Mouse (Mus musculus) adrenal gland (tissue): ENCODE measurements around the gene Mlh1.

ENCODE experiments used
- intact Hi-C: fragments of 180-260 bp; cut with DNase I; formaldehyde crosslinking; loops from one replicate; pipeline ENCODE4 v1.15.1; 2025

Gene Mlh1

DNA sequence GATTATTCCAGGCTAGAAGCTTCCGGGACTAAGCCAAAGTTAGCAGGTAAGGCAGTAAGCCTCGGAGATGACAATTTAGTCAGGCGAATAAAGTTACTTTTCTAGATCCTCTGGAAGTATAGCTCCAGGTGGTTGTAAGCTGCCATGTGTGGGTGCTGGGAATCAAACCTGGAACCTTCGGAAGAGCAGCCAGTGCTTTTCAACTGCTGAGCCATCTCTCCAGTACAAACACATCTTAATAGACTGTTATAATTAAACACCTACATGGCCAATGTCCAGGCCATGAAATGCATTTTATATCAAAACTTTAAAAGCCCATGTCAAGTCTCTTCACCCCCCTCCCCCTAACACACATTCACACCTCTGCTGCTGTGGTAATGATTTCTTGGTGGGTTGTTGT is 16.4 kb upstream of the Mlh1 start:
- intact Hi-C loops = no loop called here

DNA sequence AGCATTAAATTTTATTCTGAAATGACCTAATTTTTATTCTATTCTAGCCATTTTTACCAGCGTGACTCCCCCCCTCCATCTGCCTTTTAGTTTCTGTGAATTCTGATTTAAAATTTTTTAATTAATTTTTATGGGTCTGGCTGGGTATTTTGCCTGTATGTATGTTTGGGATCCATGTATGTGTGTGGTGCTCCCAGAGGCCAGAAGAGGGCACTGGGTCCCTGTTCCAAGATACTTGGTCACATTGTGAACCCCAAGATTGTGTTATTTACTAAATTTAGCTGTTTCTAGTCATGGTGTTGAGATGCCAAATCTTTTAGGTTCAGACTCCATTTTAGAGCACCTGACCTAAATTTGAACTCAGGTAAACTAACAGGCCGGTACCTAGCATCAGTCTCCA is 14.9 kb upstream of the Mlh1 start:
- intact Hi-C loops = no loop called here

DNA sequence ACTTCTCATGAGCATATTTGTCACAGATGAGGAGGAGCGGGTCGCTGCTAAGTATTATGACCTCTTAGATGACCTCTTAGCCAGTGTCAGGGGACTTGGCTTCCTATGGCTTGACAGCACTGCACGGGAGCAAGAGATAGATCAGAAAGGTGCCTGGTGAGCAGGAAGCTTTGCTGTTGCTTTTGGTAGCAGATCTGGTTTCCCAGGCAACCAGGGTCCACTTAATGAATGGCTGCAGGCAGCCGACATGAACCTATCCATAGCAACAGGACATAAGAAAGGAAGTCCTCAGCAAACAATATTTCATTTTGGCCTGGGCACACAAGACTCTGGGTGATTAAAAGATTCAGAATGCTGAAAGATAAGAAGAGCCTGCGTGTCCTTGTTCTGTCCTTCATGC is 14.1 kb upstream of the Mlh1 start:
- intact Hi-C loops = no loop called here

DNA sequence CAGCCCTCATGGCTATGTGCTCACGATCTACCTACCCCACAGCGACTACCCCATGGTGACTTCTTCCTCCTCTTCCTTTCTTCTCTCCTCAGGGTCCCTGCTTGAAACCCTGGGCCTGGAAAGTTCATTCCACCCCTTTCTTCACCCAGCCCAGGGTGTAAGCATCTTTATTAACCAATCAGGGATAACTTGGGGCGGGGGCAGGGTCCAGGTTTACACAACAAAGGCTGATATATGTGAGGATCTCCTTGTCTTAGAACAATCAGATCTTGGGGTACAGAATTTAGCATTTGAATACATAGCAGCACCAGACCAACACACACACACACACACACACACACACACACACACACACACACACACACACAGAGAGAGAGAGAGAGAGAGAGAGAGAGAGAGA is 13.5 kb upstream of the Mlh1 start:
- intact Hi-C loops = no loop called here

DNA sequence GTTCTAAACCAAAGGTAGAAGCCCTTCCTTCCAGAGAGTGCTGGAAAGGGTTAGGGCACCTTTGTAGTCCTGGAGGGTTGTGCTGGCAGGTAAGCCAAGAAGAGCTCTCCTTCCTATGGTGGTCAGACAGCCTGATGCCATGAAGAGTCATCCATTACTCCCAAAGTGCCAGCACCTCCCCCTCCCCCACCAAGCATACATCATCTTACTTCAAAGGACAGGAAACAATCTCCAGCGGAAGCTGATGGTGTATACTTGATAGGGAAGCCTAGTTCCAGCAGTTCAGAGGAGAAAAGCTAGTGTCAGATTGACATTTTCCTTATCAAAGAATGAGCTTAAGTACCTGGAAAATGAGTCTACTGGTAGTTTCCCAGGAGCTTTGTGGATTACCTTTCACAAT is 3.6 kb upstream of the Mlh1 start:
- intact Hi-C loops = no loop called here

DNA sequence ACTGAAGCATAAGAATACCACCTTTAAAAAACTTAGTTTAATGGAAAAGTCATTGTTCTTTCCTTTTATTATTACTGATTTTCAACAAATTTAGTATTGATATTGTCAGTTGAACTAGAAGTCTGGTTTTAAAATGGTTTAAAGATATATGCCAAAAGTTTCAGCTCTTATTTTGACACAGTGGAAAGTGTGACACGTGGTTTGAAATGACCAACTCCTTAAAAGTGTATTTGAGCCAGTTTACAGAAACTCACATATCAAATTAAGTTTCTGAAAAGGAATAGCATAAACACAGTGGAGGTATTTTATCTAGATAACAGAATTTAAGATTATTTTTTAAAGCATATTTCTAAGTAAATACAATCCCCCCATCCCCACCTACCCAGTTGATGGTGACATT is 2.4 kb upstream of the Mlh1 start:
- intact Hi-C loops = no loop called here

DNA sequence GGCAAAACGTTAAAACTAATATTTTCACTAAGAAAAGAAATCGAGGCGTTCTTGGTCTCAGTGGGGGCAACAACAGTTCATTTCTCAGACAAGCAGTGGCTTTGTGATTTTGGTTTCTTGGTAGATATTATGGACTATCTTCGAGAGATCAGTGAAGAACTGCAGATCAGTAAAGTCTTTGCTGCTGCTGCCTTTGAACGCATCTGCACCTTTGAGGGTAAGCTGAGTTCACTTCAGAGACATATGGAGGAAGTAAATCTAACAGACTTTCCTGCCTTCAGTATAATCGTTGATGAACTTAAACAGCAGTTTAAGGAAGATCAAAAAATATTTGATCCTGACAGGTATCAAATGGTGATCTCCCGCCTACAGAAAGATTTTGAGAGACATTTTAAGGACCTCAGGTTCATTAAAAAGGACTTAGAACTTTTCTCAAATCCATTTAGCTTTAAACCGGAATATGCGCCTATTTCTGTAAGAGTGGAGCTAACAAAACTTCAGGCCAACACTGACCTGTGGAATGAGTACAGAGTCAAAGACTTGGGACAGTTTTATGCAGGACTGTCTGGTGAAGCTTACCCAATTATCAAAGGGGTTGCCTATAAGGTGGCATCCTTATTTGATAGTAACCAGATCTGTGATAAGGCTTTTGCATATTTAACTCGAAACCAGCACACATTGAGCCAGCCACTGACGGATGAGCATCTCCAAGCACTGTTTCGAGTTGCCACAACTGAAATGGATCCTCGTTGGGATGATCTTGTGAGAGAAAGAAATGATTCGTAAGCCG is 1.6 kb upstream of the Mlh1 start:
- intact Hi-C loops = no loop called here

DNA sequence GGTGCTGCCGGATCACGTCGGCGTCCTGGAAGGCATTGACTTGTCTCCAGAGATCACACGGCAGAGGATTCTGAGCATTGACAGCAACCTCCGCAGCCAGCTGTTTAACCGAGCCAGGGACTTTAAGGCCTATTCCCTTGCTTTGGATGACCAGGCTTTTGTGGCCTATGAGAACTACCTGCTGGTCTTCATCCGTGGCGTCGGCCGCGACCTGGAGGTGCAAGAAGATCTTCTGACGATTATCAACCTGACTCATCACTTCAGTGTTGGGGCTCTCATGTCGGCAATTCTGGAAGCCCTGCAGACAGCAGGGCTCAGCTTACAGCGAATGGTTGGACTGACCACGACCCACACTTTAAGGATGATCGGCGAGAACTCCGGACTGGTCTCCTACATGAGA is 765 bp upstream of the Mlh1 start:
- intact Hi-C loops = no loop called here

DNA sequence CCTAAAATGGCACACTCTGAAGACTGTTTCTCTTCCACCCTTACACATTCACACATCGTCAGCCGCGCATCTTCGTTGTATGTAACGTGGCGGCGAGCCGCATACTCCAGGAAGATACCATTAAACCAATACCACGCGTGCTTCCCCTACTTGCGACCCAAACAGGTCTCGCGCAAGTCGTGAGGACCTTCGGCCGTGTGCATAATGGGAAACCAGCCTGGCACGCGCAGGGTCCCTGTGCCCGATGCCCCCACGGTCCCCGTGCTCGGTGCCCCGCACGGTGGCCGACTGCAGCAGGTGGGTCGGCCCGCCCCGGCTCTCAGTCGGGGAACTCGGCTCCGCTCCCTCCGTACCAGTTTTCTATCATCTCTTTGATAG is 546 bp downstream of the Mlh1 start:
- intact Hi-C loops = no loop called here

DNA sequence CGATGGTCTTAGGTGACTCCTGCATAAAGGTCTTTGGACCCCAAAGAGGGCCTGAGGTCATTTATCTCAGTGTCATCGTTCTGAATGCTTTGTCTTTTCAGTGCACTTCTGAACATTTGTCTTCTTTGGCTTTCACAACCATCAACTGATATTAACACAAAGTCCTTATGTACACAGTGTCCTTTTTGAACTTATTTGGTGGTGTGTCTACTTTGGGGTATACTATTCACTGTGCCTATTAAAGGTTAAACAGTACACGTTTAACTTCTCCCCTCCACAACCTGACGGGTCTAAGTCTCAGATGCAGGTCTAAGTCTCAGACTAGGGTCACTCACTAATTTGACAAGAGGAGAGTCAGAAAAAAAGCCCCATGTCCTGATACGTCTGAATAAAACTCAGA is 985 bp downstream of the Mlh1 start:
- intact Hi-C loops = no loop called here

DNA sequence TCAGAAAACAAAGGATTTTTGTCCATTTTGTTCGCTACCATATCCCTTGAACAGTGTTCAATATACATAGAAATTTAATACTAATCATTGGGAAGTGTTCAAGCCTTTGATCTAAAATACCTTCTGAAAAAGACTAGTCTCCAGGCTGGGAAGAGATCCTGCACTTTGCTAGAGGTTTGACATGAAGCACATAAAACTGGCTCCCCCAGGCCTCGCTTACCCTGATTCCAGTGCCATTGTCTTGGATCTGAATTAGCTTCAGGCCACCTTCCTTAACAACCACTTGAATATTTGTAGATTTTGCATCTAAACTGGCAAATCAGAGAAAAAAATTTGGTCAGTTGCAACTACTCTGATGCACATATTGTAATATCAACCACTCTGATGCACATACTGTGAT is 3.6 kb downstream of the Mlh1 start:
- intact Hi-C loops = no loop called here

DNA sequence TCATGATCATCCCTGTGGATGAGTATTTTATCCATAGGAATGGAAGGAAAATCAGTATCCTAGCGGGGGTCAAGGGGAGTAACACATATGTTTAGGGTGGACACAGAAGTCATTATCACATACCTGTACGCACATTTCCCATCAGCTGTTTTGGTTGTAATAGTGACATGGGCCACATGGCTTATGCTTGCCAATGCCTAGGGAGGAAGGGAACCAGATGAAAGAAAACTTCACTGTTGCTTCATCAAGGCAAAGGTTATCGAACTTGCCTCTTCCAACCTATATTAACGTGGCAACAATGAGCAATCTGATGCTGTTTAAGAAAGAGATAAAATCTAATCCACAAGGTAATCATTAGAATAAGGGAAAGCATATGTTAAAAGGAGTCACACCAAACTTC is 10.2 kb downstream of the Mlh1 start:
- intact Hi-C loops = no loop called here

DNA sequence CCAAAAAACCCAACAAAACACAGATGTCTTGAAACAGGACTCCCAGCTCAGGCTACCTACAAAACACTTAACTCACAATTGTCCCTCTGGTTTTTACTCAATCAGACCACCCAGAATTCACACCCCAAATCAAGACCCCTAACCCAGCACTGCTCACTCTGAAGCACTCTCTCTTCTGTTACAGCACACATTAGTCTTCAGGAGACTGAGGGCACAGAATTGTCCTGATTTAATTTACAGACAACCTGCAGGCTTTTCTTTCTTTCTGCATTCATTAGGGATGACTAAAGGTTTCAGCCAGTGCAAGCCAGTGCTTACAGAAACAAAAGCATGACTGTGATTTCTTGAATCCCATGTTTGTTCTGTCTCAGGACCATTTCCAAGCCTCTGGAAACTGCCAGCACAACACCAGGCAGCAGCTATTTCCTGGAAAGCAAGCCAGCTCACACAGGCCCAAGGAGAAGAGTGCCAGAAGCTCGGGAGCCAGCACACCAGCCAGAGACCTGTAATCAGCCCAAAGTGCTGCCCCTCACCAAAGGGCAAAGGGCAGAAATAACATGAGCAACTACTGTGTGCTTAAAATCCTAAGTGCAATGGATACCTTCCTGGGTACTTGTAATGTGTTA is 11.1 kb downstream of the Mlh1 start:
- intact Hi-C loops = no loop called here

DNA sequence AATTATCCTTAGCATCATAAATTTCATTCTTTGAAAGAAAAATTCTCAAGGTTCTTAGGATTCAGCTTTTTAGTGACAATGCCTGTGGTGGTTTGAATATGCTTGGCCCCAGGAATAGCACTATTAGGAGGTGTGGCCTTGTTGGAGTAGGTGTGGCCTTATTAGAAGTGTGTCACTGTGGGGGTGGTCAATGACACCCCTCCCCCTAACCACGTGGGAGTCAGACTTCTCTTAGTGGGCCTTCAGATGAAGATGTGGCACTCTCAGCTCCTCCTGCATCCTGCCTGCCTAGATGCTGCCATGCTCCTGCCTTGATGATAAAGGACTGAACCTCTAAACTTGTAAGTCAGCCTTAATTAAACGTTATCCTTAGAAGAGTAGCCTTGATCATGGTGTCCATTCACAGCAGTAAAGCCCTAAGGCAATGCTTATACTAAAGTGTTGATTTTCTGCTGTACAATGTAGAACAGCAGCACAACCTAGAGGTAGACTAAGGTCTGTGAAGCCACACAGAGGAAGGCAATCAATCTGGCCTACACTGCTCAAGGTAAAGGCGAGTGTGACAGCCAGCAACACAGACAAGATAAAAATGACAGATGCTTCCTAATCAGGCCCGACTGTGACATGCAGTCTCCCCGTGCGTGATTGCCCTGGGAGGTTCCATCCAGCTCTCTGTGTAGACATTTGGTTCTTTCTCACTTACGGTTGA is 19.3 kb downstream of the Mlh1 start:
- intact Hi-C loops = no loop called here

DNA sequence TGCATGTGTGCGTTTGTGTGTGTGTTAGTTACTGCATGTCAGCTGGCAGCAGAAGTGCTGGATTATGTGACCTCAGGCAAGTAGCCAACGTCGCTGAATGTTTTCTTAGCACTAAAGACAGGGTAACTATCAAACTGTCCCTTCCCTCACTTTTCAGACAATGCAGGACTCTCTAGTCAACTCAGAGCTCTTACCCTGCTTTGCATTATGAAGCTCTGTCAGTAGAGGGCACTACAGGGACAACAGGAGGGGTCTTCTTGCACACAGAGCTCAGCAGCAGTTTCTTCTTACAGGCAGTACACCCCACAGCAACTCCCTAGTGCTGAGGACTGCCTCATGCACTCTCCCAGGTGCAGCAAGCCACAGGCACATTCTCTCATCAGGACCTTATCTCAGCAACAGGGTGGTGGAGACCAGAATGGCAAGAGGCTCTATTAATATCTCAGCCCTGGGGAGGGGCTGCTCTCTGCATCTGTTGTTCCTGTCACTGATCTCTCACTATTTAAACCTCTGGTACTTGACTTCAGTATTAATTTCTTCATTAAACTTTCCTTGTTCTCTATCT is 23.8 kb downstream of the Mlh1 start:
- intact Hi-C loops = no loop called here

DNA sequence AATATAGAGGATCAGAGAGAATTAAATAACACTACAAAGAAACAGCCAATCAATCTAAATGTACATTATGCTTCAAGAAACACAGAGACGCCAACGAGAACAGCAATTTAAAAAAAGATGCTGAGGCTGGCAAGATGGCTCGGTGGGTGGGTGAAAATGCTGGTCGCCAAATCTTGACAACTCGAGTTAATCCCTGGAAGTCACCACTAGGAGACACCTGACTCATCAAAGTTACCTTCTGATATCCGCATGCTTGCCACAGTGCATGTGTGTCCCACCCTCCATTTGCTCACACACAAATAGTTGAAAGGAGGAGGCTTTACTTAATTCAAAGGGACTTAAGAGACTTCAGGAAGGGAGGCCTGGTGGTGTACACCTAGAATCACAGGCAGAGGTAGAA is 26.0 kb downstream of the Mlh1 start:
- intact Hi-C loops = no loop called here

DNA sequence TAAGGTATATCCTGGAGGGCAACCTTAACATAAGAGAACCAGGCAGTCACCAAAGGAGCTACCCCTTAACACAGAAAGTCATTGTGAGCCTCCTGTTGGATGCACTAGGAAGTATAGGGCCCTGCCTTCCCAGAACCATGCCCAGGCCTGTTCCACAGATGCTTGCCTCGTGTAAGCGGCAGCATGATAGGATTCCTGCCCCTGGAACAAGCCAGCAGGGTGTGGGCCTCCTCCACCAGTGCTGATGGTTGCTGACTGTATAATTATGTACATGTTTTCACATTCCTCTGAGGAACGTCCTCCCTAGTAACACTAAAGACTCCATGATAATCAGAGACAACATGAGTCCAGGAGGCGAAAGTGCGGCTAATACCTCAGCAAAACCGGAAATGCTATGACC is 28.2 kb downstream of the Mlh1 start:
- intact Hi-C loops = no loop called here

DNA sequence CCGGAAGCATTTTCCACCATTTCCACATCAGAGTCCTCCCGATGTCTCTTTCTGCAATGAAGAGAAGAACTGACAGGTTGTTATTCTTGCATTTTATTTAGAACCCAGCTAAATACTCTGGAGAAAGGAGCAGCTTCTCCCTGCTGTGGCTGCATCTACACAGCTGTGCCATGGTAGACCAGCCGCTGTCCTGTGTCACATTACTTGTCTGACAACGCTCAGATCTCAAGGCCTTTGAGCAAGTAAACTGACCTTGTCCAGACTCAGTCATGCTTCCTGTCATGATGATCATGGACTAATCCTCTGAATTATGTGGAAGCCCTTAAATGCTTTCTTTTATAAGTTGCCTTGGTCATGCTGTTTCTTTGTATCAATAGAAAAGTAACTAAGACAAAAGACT is 31.8 kb downstream of the Mlh1 start:
- intact Hi-C loops = no loop called here

DNA sequence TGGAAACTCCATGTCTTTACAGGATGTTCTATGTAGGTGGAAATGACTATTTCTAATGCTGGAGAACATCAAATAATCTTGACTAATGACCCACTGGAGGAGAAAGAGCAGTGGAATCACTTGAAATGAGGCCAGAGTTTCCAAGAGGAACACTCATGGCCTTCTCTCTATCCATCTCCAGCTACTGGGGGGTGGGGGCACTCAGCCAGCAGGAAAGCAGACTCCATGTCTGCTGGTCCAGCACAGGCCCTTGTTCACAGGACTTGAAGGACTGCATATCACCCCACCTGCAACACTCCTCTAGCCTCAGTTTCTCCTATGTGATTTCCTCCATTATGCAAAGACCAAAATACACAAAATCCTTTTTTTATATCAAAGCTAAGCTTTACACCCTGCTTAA is 33.9 kb downstream of the Mlh1 start:
- intact Hi-C loops = no loop called here

DNA sequence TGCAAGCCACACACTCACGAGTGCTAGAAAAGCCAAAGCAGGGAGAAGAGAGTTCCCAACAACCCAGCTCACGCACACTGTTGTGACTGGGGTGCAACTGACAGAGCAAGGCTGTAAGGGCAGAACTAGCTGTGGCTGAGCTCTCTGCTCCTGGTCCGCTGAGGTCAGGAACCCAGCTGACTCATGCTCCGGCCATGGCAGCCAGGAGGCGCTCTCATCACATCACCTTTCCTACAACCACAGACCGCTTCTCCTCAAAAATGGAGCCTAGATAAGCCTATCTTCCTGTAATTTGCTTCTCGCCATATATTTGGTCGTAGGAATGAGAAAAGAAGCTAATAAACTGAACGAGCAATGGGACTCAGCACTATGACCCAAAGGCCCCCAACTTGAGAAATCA is 36.9 kb downstream of the Mlh1 start:
- intact Hi-C loops = no loop called here

DNA sequence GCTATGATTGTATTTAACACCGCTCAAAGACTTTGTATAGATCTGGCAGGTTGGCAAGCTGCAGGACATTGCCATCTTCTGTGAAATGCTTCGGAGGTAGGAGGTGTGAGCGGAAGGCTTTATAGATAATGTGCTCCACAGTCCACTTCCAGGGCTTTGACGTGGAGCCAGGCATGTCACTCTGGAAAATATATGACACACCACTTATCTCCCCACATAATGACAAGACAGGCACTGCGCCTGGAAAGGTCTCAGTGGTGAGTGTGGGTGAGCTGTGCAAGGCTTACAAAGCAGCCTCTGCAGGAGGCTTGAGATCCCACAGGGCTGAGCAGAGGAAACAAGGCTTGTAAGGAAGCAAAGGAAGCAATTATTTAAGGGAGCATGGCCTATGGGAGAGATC is 43.1 kb downstream of the Mlh1 start:
- intact Hi-C loops = loop anchor here (10.0 kb wide), 1 partner anchor 134 kb away; no protein-coding TSS in a partner anchor

DNA sequence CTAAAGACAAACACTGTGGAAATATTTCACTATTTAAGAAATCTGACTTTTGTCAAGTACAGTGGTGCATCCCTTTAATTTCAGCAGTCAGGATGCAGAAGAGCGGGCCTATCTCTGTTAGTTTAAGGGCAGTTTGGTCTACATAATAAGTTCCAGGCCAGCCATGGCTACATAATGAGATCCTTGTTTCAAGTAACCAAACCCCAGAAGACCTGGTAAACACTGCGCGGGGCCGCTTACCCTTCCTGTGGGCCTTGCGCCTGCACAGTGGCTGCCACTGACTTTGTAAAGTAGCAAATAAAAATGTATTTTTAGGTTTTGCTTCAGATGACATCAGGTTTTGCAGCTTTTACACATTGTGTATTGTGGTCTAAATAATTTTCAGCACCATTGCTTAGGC is 48.2 kb downstream of the Mlh1 start:
- intact Hi-C loops = loop anchor here (10.0 kb wide), 1 partner anchor 129 kb away; no protein-coding TSS in a partner anchor
